Mouse (Mus musculus) R1 (cell line): ENCODE measurements around the gene Sgsm3.

Experiments used
- DNase-seq: peaks from one replicate; pipeline ENCODE4 v3.0.0-alpha.2; 2018; ENCODE audit warnings: low read depth, low spot score

The Sgsm3 gene

DNA sequence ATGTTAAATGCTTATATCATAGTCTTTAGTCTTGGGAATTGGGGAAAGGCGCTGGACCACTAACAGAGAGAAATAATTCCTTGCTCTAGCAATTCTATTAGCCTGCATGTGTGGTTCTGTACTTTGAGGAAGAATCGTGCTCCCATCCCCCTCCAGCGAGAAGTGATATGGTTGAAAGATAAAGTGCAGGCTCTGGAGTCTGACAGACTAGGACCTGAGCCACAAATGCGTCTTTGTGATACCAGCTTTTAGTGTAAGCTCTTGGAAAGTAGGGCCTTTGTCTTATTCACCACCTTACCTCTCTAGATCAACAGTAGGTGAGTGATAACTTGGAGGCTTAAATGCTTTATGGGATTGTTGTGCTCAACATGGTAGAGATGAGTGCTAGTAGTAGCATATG is 3.6 kb downstream of the Sgsm3 start:
- no peak for DNase-seq

DNA sequence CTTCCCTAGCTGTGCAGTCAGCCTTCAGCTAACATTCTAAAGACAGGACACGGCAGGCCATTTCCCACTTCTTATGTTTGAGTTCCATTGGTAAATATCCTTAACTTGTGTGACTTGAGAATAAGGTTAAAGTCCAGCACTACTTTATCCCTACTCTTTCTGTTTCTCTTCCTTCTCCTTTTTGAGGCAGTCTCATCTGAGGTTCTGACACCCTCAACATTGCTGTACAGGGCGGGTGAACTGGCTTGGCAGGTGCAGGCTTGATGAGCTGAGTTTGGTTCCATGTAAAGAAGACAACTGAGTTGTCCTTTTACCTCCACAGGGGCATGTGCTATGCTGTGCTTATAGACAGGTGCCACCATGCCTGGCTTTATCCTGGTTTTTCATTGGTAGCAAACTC is 5.7 kb downstream of the Sgsm3 start:
- DNase-seq = no peak

DNA sequence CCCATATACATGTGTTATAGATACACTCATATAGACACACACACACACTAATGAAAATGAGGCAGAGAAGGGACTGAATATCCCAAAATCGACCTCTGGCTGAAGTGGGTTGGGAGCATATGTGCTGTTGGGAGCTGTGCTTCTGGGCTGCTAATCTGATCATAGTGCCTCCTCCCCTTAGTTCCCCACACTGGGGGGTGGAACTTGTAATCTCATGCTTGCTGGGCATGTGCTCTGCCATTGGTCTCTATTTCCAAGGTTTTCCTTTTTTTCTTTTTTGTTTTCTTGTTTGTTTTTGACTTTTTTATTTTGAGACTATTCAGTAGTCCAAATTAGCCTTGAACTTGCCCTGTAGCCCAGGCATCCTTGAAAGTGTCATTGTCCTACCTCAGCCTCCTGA is 10.8 kb downstream of the Sgsm3 start:
- no peak for DNase-seq

DNA sequence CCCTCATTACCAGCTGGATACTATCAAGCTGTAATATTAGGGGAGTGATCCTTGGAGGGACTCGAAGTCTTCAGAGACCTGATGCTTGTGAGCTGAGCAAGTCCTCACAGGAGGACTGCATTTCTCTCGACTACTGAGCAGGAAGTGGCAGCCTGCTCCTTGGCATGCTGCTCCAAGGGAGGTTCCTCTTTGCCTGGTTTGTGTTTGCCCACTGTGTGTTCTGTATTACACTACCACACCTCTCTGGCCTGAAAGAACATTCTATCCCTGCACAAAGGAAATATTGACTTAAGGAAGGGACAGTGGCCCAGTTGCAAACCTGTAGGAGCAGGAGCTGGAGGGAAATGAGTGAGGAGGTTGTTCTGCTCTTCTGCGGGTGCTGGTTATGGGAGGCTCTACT is 12.1 kb downstream of the Sgsm3 start:
- no peak for DNase-seq

DNA sequence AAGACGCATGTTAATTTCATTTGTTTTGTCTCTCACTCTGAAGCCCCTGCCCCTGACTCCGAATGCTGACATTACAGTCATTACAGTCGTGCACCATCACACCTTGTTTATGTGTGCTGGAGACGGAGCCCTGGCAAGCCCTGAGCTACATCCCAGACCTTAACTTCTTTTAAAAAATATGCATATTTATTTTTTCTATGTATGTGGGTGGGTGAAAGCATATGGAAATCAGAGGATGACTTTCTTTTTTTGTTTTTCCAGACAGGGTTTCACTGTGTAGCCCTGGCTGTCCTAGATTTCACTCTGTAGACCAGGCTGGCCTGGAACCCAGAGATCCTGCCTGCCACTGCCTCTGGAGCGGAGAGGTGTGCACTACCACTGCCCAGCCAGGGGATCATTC is 17.4 kb downstream of the Sgsm3 start:
- DNase-seq = no peak

DNA sequence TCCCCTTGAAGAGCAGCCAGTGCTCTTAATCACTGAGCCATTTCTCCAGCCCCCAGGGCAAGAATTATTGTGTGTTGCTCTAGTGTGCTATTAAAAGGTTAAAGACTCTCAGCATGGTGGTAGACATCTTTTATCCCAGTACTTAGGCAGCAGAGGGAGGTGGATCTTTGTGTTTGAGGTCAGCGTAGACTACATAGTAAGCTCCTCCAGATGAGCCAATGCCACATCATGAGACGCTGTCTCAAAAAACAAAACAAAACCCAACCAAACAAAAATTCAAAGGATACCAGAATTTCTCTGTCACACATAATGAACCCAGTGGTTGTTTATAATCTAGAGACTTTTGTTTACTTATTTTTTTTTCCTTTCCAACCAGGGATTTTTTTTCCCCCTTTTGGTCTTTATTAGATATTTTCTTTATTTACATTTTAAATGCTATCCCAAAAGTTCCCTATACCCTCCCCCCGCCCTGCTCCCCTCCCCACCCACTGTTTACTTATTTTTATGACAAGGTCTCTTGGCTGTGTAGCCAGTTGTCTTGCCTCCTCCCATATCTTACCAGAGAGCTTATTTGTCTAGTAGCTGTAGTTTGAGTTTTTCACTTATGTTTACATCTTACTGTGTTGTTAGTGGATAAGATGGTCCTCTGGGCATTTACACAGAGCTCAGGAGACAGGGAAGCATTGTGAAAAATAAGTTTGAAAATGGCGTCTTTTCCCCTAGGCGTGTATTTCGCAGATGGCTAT is 18.7 kb downstream of the Sgsm3 start:
- no peak for DNase-seq

DNA sequence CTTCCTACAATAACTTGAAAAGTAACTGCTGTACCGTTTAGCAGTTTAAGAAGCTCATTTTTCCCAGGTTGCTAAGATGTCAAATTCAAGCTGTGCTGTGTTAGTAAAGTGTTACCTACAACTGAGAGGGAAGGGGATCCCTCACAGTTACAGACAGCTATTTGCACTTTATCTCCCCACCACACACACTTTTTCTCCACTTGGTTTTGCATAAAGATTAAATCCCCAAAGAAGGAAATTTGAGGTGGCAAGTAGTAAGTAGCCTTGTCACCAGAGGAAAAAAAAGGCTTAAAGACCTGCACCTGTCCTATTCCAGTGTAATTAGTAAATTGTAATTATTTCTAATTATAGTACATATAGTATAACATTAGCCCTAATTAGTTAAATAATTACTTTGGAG is 19.5 kb downstream of the Sgsm3 start:
- DNase-seq = no peak

DNA sequence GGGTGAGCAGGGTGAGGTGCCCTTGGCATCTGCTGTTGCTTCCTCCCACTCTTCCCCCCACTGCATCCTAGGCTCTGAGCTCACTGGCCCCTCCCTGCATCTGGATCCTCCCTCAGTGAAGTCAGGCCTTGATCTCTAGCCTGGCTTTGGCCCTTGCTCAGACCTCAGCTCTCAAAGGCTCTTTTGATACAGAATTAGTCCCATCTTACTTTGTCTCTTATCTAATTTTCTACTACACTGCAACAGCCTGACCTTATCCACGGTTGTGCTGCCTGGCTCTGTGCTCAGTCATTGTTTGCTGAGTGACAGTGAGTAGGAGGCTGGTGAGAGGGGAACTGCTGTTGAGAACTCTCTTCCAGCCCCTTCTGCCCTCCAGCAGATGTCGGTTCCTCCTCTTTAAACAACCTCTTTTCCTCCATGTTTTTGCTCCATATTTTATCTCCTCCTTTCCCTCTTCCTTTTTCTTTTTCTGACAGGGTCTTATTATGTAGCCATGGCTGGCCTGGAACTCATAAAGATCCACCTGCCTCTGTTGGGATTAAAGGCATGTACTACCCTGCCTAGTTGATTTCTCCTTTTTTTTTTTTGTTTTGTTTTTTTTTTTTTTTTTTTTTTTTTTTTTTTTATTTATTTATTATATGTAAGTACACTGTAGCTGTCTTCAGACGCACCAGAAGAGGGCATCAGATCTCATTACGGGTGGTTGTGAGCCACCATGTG is 23.0 kb downstream of the Sgsm3 start:
- no peak for DNase-seq

DNA sequence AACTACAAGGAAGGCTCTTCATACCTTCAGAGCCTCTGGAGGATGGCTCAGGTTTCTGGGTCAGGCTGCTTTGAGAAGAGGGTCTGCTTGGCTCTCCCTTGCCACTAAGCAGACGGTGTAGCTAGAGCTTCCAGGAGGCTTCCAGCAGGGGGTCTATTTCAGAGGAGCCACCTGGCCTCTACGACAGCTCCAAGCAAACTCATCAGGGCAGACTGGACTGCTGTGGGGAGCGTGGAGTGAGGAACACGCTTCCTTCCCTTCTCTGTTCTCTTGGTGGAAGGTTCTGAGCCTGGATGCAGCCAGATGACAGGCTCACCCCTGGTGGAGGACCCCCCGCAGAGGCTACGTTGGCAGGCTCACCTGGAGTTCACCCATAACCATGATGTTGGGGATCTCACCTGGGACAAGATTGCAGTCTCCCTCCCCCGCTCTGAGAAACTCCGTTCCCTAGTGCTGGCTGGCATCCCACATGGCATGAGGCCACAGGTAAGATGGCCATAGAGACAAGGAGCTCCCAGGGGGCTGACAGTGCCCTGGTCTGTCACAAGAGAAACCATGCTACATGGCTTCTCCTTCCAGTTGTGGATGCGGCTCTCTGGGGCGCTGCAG is 28.7 kb downstream of the Sgsm3 start:
- DNase-seq = no peak

DNA sequence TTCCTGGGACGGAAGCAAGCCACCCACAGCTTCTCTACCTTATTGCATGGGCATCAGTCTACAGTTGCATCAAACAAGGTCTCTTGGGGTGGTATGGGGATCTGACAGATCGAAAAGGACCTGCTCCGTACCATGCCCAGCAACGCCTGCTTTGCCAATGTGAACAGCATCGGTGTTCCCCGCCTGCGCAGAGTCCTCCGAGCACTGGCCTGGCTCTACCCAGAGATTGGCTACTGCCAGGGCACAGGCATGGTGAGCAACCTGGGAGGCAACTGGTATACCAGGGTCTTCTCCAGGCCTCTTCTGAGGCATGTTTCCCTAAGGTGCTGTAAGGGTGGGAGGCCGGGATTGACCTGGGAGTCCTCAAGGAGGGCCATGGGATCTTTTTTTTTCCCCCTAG is 29.8 kb downstream of the Sgsm3 start:
- DNase-seq = no peak

DNA sequence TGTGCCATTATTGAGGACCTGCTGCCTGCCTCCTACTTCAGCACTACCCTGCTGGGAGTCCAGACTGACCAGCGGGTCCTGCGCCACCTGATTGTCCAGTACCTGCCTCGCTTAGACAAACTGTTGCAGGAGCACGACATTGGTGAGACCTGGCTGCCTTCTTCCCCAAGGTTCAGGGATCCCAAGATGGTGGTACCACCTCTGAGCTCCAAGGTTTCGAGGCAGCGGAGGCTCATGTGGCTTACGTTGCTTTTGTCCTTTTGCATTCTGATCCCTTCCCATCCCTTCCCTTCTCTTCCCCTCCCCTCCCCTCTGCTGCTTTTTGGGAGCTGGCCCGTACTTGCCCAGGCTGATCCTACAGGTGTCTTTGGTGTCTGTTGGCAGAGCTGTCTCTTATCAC is 30.3 kb downstream of the Sgsm3 start:
- DNase-seq = no peak

DNA sequence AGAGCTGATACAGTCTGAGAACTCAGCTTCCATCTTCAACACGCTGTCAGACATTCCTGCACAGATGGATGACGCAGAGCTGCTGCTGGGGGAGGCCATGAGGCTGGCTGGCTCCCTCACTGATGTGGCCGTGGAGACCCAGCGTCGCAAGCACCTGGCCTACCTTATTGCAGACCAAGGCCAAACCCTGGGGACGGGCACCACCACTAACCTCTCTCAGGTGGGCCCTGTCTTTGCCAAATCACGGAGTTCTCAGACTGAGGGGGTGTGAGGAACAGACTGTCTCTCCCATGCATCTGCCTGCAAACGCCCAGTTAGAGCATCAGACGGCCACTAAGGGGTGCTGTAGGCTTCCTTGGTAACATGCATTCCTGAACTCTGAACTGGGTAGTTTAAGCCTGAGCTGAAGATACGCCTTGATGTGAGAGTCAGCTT is 31.1 kb downstream of the Sgsm3 start:
- peak; percentile 85 for DNase-seq

DNA sequence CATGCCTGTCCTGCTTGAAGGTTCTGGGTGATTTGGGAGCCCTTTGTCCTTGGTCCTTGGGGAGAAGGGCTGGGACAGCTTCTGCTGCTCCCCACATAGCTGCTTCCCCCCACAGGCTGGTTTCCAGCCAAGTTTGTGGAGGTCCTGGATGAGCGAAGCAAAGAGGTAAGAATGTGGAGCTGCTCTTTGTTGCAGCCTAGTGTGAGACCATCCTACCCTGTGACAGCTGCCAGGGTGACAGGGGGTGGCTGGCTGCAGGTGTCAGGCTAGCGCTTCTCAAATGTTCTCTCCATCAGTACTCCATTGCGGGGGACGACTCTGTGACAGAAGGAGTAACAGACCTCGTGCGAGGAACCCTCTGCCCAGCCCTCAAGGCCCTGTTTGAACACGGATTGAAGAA is 32.5 kb downstream of the Sgsm3 start:
- no peak for DNase-seq

DNA sequence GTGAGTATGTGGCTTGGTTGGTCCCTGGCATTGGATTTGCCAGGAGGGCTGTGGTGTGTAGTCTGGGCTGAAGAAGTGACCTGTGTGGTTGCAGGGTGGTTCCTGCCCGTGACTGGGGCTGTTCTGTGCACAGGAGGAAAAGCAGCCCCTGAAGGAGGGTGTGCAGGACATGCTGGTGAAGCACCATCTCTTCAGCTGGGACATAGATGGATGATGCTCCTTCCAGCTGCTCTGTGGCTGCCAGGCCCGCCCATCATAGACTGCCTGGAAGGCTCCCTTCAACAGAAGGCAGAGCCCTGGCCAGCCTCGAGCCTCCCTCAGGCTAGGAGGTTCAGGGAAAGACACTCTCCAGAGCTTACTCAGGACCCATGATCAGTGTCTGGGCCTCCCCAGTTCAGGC is 34.0 kb downstream of the Sgsm3 start:
- DNase-seq = no peak

DNA sequence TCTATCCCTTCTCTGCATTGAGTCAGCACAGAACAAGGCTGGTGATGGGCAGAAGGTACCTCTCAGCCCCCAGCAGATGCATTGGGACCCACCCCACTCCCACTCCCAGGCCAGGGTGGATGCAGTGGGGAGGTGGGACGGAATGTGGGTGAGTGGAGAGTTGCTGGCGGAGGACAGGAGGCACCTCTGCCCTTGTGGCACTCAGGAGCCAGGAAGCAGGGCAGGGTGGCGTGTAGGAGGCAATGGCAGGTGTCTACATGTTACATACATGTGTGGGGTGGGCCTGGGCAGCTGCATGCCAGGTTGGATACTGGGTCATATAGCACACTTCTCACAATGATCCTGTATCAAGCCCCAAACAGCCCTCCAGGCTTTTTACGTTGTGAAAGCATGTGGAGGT is 34.8 kb downstream of the Sgsm3 start:
- no peak for DNase-seq

DNA sequence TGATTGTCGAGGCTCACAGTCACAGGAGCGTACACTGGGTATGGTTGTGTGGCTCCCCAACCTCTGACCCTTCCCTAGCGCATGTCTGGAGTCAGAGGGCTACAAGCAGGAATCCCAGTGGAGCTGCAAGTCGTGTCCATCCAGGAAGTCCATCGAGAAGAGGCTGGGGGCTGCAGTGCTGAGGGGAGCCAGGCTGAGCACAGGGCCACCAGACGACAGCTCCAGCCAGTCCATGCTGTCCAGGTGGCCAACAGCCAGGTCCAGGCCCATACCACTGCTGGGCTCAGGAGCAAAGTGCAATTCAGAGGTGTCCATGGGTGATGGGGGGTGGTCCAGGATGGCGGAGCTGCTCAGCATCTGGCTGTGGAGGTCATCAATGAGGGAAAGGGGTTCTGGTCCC is 35.6 kb downstream of the Sgsm3 start:
- DNase-seq = no peak

DNA sequence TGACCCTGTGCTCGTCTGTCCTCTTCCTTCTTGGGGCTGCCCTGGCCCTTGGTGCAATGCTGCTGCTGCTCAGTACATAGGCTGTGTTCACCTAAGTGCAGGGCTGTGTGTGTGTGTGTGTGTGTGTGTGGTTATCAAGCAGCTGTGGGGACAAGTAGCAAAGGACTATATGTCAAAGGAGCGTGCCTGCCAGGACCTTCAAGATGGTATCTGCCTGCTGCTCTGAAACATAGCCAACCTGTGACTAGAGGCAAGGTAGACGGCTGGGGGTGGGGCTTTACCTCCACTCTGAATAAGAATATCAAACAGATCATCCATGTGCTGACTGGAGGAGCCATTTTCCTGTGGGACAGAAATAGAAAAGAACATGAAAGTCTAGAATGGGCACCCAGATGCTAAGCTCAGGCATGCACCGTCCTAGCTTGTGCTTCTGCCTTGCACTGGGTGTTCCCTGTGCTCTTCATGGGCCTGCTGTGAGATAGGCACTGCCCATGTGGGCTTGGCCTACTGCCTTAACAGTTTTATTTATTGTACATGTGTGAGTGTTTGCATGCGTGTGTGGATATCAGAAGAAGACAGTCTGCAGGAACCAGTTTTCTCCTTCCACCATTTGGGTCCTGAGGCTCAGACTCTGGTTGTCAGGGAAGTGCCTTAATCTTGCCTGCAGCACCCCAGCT is 37.6 kb downstream of the Sgsm3 start:
- DNase-seq = no peak

DNA sequence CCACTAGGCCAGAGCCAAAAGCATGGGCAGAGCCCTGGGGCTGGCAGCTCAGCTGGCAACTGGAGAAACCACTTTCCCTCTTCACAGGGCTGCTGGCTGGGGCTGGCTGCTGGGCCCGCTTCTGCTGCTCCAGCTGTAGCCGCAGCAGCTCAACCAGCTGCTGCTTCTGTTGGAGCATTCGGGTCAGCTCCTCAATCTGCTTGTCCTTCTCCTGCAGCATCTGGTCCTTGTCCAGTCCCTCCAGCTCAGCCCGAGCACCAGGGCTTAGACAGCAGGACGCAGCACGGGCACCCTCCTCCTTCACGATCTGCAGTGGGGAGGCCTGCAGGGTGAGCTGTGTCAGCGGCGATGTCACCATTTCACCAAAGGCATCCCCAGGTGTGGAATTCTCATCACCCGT is 38.9 kb downstream of the Sgsm3 start:
- DNase-seq = no peak

DNA sequence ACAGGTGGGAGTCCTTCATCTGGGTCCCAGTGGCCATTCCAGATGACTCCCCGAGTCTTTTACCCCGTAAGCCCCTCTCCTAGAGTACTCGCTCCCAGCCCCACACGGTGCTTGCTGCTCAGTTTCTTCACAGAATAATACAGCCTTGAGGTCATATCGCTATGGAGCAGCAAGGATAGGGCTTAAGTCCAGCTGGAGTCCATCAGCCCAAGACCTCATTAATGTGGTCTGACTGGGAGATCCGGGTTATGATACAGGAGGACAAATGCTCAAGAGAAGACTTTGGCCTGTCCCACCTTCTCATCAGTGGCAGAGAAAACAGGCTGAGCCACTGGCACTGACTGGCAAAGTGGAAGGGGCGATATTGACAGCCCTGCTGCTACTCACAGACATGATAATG is 39.7 kb downstream of the Sgsm3 start:
- DNase-seq = no peak

DNA sequence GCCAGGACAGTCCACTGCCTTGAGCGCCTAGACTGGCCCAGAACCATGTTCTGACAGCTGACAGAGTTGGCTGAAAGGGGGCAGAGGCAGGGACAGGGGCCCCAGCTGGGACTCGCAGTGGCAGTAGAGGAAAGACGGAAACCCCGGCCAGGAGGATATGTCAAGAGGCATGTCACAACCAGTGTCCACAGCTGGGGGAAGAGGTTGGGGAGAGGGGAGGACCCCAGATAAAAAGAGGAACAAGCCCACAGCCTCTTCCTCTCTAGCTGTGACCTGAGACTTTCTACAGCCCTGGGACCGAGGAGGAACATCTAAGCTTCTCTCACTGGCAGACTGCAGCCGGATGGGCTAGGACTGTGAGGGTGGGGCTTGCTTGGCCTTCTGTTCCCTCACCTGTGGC is 43.8 kb downstream of the Sgsm3 start:
- no peak for DNase-seq

DNA sequence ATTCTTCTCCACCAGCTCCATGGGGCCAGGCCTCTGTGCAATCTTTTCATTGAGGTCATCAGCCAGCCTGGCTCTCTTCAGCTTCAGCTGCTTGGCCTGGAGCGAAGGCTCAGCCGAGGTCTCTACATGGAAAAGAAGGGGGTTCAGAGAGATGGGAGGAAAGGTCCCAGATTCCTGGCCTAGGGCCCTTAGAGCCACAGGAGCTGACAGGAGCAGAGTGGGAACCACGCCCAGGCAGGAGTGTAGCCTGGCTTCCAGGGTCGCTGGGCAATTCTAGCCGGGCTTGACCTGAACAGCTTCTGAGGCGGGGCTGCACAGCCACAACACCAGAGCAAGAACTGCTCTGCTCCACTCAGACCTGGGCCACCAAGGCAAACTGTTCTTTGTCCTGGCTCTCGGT is 44.9 kb downstream of the Sgsm3 start:
- DNase-seq = no peak

DNA sequence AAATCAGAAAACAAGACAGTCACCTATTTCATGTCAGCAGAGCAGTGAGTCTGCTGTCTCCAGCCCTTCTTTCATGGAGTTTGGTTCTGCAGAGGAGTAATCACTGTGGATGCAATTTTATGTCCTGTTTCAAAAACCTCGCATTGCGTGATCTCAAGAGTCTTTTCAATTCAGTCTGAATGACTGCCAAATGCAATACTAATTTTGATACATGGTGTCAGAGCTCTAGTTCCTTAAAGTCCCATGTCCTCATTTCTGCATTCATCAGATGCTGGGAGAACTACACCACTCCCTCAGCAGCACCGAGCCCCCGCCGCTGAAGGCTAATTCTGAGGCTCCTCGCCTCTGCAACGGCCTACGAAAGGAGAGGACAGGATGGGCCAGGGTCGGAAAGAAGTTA is 46.3 kb downstream of the Sgsm3 start:
- DNase-seq = no peak

DNA sequence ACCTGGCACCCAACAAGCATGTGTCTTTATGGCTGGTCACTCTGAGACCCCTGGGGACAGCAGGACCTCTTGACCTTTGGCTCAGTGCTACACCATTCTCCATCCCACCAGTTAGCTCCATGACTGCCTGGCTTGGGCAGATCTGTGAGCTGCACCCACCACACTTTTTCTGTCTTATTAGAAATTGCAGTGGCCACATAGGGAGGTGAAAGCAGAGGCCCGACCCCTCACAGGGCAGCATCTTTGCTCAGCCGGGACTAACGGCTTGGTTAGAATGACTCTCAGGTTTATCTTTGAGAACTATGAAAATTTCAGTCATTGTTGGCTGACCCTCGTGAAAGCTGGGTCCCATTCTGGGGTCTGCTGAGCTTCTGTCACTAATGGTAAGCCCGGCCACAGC is 49.3 kb downstream of the Sgsm3 start:
- no peak for DNase-seq
